Mouse (Mus musculus): ENCODE results near the gene Smim12. TPM values are rescaled to one million over a fixed set of nuclear protein-coding genes. Genes with fewer than 3 reads are reported as not detected.

Gene Smim12
- polyA plus RNA-seq, 1 experiment from 2014 or later: 74.9 TPM

- Histone ChIP-seq H3K9me3 (ENCODE audit: low read length) (no peaks in the 10 kb centered on the region), H3K27ac (ENCODE audit: low read length) (no peak overlapping the region), H3K9ac (replicated peaks; ENCODE audit: low read length) (no peak overlapping the region), H3K4me3 (ENCODE audit: low read length) (no peak overlapping the region), H3K36me3 (ENCODE audit: insufficient read depth, low read length) (no peaks in the 10 kb centered on the region), H3K4me2 (replicated peaks; ENCODE audit: low read depth, low read length) (no peak overlapping the region), H3K27me3 (ENCODE audit: insufficient read depth, low read length) (peaks cover 31% of the 10 kb centered on the region), H3K4me1 (ENCODE audit: insufficient read depth, low read length) (no peaks in the 10 kb centered on the region)
- no peak for ATAC-seq (ENCODE audit: low FRiP score, low TSS enrichment)
- 54% methylated on average over 11 of the region's 11 CpGs for WGBS
These were observed 28.5 kb upstream of the Smim12 start for GRCm38 (mm10) chr4:127215103-127215502.

- Histone ChIP-seq H3K9ac (replicated peaks; ENCODE audit: low read length) (no peak overlapping the region), H3K27ac (ENCODE audit: low read length) (no peak overlapping the region), H3K36me3 (ENCODE audit: insufficient read depth, low read length) (no peaks in the 10 kb centered on the region), H3K4me3 (ENCODE audit: low read length) (no peak overlapping the region), H3K9me3 (ENCODE audit: low read length) (no peaks in the 10 kb centered on the region), H3K4me2 (replicated peaks; ENCODE audit: low read depth, low read length) (no peak overlapping the region), H3K4me1 (ENCODE audit: insufficient read depth, low read length) (no peaks in the 10 kb centered on the region), H3K27me3 (ENCODE audit: insufficient read depth, low read length) (peaks cover 31% of the 10 kb centered on the region)
- ATAC-seq (ENCODE audit: low FRiP score, low TSS enrichment): no peak
- WGBS: 64% methylated on average over 5 of the region's 9 CpGs
These were observed 27.8 kb upstream of the Smim12 start for GRCm38 (mm10) chr4:127215799-127216198.

GRCm38 (mm10) chr4:127216251-127216651 is 27.3 kb upstream of the Smim12 start:
- H3K4me2 ChIP-seq (replicated peaks; ENCODE audit: low read depth, low read length): no peak overlapping the region
- H3K27ac ChIP-seq (ENCODE audit: low read length): no peak overlapping the region
- no peaks in the 10 kb centered on the region for H3K9me3 ChIP-seq (ENCODE audit: low read length)
- ATAC-seq (ENCODE audit: low FRiP score, low TSS enrichment): no peak
- H3K27me3 ChIP-seq (ENCODE audit: insufficient read depth, low read length): peaks cover 31% of the 10 kb centered on the region
- H3K4me1 ChIP-seq (ENCODE audit: insufficient read depth, low read length): no peaks in the 10 kb centered on the region
- H3K4me3 ChIP-seq (ENCODE audit: low read length): no peak overlapping the region
- H3K36me3 ChIP-seq (ENCODE audit: insufficient read depth, low read length): no peaks in the 10 kb centered on the region
- WGBS: 72% methylated on average over 4 of the region's 4 CpGs
- H3K9ac ChIP-seq (replicated peaks; ENCODE audit: low read length): no peak overlapping the region

GRCm38 (mm10) chr4:127217048-127217447 is 26.5 kb upstream of the Smim12 start:
- no peaks in the 10 kb centered on the region for H3K36me3 ChIP-seq (ENCODE audit: insufficient read depth, low read length)
- H3K9me3 ChIP-seq (ENCODE audit: low read length): no peaks in the 10 kb centered on the region
- no peak for ATAC-seq (ENCODE audit: low FRiP score, low TSS enrichment)
- no peak overlapping the region for H3K9ac ChIP-seq (replicated peaks; ENCODE audit: low read length)
- H3K4me3 ChIP-seq (ENCODE audit: low read length): no peak overlapping the region
- H3K27me3 ChIP-seq (ENCODE audit: insufficient read depth, low read length): peaks cover 32% of the 10 kb centered on the region
- no peak overlapping the region for H3K4me2 ChIP-seq (replicated peaks; ENCODE audit: low read depth, low read length)
- WGBS: 48% methylated on average over 11 of the region's 11 CpGs
- no peaks in the 10 kb centered on the region for H3K4me1 ChIP-seq (ENCODE audit: insufficient read depth, low read length)
- H3K27ac ChIP-seq (ENCODE audit: low read length): no peak overlapping the region

GRCm38 (mm10) chr4:127223291-127223690 is 20.3 kb upstream of the Smim12 start:
- Histone ChIP-seq H3K4me2 (replicated peaks; ENCODE audit: low read depth, low read length) (no peak overlapping the region), H3K9me3 (ENCODE audit: low read length) (no peaks in the 10 kb centered on the region), H3K27ac (ENCODE audit: low read length) (no peak overlapping the region), H3K36me3 (ENCODE audit: insufficient read depth, low read length) (no peaks in the 10 kb centered on the region), H3K4me3 (ENCODE audit: low read length) (no peak overlapping the region), H3K9ac (replicated peaks; ENCODE audit: low read length) (no peak overlapping the region), H3K4me1 (ENCODE audit: insufficient read depth, low read length) (no peaks in the 10 kb centered on the region), H3K27me3 (ENCODE audit: insufficient read depth, low read length) (peaks cover 54% of the 10 kb centered on the region)
- WGBS: 30% methylated on average over 10 of the region's 10 CpGs
- ATAC-seq (ENCODE audit: low FRiP score, low TSS enrichment): no peak

- H3K27me3 ChIP-seq (ENCODE audit: insufficient read depth, low read length): peaks cover 54% of the 10 kb centered on the region
- no peak overlapping the region for H3K27ac ChIP-seq (ENCODE audit: low read length)
- H3K9ac ChIP-seq (replicated peaks; ENCODE audit: low read length): no peak overlapping the region
- no peaks in the 10 kb centered on the region for H3K36me3 ChIP-seq (ENCODE audit: insufficient read depth, low read length)
- H3K4me2 ChIP-seq (replicated peaks; ENCODE audit: low read depth, low read length): no peak overlapping the region
- 47% methylated on average over 4 of the region's 4 CpGs for WGBS
- no peak overlapping the region for H3K4me3 ChIP-seq (ENCODE audit: low read length)
- H3K9me3 ChIP-seq (ENCODE audit: low read length): no peaks in the 10 kb centered on the region
- ATAC-seq (ENCODE audit: low FRiP score, low TSS enrichment): no peak
- H3K4me1 ChIP-seq (ENCODE audit: insufficient read depth, low read length): no peaks in the 10 kb centered on the region
These were observed 19.8 kb upstream of the Smim12 start for GRCm38 (mm10) chr4:127223755-127224154.

GRCm38 (mm10) chr4:127224444-127225100 is 19.0 kb upstream of the Smim12 start:
- ATAC-seq (ENCODE audit: low FRiP score, low TSS enrichment): no peak
- Histone ChIP-seq H3K4me2 (replicated peaks; ENCODE audit: low read depth, low read length) (no peak overlapping the region), H3K27me3 (ENCODE audit: insufficient read depth, low read length) (peaks cover 56% of the 10 kb centered on the region), H3K4me1 (ENCODE audit: insufficient read depth, low read length) (no peaks in the 10 kb centered on the region), H3K27ac (ENCODE audit: low read length) (no peak overlapping the region), H3K36me3 (ENCODE audit: insufficient read depth, low read length) (no peaks in the 10 kb centered on the region), H3K9me3 (ENCODE audit: low read length) (no peaks in the 10 kb centered on the region), H3K4me3 (ENCODE audit: low read length) (no peak overlapping the region), H3K9ac (replicated peaks; ENCODE audit: low read length) (no peak overlapping the region)
- WGBS: 12% methylated on average over 19 of the region's 19 CpGs

- 41% methylated on average over 4 of the region's 4 CpGs for WGBS
- Histone ChIP-seq H3K36me3 (ENCODE audit: insufficient read depth, low read length) (no peaks in the 10 kb centered on the region), H3K27me3 (ENCODE audit: insufficient read depth, low read length) (peaks cover 56% of the 10 kb centered on the region), H3K27ac (ENCODE audit: low read length) (no peak overlapping the region), H3K4me3 (ENCODE audit: low read length) (no peak overlapping the region), H3K4me2 (replicated peaks; ENCODE audit: low read depth, low read length) (no peak overlapping the region), H3K9me3 (ENCODE audit: low read length) (no peaks in the 10 kb centered on the region), H3K9ac (replicated peaks; ENCODE audit: low read length) (no peak overlapping the region), H3K4me1 (ENCODE audit: insufficient read depth, low read length) (no peaks in the 10 kb centered on the region)
- no peak for ATAC-seq (ENCODE audit: low FRiP score, low TSS enrichment)
These were observed 17.5 kb upstream of the Smim12 start for GRCm38 (mm10) chr4:127226067-127226466.

GRCm38 (mm10) chr4:127227051-127227673 is 16.4 kb upstream of the Smim12 start:
- Histone ChIP-seq H3K4me2 (replicated peaks; ENCODE audit: low read depth, low read length) (no peak overlapping the region), H3K27me3 (ENCODE audit: insufficient read depth, low read length) (peaks cover 58% of the 10 kb centered on the region), H3K9ac (replicated peaks; ENCODE audit: low read length) (no peak overlapping the region), H3K4me3 (ENCODE audit: low read length) (no peak overlapping the region), H3K4me1 (ENCODE audit: insufficient read depth, low read length) (no peaks in the 10 kb centered on the region), H3K9me3 (ENCODE audit: low read length) (no peaks in the 10 kb centered on the region), H3K27ac (ENCODE audit: low read length) (no peak overlapping the region), H3K36me3 (ENCODE audit: insufficient read depth, low read length) (no peaks in the 10 kb centered on the region)
- 14% methylated on average over 17 of the region's 17 CpGs for WGBS
- no peak for ATAC-seq (ENCODE audit: low FRiP score, low TSS enrichment)

- 38% methylated on average over 6 of the region's 6 CpGs for WGBS
- H3K36me3 ChIP-seq (ENCODE audit: insufficient read depth, low read length): no peaks in the 10 kb centered on the region
- no peak overlapping the region for H3K4me3 ChIP-seq (ENCODE audit: low read length)
- no peak for ATAC-seq (ENCODE audit: low FRiP score, low TSS enrichment)
- H3K9ac ChIP-seq (replicated peaks; ENCODE audit: low read length): no peak overlapping the region
- peaks cover 5% of the 10 kb centered on the region; the same call in 1 of the 2 replicates for H3K4me1 ChIP-seq (ENCODE audit: insufficient read depth, low read length)
- no peak overlapping the region for H3K4me2 ChIP-seq (replicated peaks; ENCODE audit: low read depth, low read length)
- H3K9me3 ChIP-seq (ENCODE audit: low read length): no peaks in the 10 kb centered on the region
- no peak overlapping the region for H3K27ac ChIP-seq (ENCODE audit: low read length)
- H3K27me3 ChIP-seq (ENCODE audit: insufficient read depth, low read length): peaks cover 24% of the 10 kb centered on the region
These were observed 11.6 kb upstream of the Smim12 start for GRCm38 (mm10) chr4:127232028-127232427.

Measured in kidney, embryonic 16.5 days (tissue).